Mouse (Mus musculus) kidney, postnatal 4 days (tissue): Measurements from ENCODE around the gene Sigmar1.
"Not testable (repeated sequence)": the region's sequence is repeated elsewhere in the genome, so short reads cannot be mapped to it uniquely, and the experiment has no call there.

Source experiments
- DNase-seq, 2 experiments: peaks; one replicate each; pipeline ENCODE4 v3.0.0; 2021; ENCODE audit warnings: mixed read lengths in 2 of 2

Sigmar1 gene

GRCm38 (mm10) chr4:41755338-41756305 is at the start of gene Sigmar1:
Gene Sigmar1 (minus strand): TSS chr4:41756157.
- DNase-seq, result peak; percentile 90 to 94

DNA sequence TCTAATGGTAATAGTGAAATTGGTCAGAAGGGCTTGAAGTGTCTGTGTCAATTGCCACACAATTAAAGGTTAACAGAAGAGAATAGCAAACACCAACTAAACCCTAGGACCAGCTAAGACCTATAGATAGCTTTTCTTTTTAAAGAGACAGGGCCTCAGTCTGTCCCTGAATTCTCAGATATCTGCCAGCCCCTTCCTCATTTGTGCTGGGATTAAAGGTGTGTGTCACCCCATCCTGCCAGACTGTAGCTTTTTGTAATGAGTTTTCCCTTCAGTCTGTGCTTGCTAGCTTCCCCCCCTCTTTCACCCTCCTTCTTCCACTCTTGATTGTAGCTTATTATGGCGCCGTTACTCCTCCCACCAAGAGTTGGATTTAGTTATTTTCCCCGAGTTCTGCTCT is 27.2 kb upstream of the Sigmar1 start:
- not testable (repeated sequence) for DNase-seq

- DNase-seq, result not testable (repeated sequence)
These were observed 26.8 kb upstream of the Sigmar1 start for GRCm38 (mm10) chr4:41782711-41783110.

GRCm38 (mm10) chr4:41781748-41782485 is 26.0 kb upstream of the Sigmar1 start:
- DNase-seq, result peak in 1 of 2 experiments; percentile 17

- DNase-seq, result not testable (repeated sequence)
These were observed 25.3 kb upstream of the Sigmar1 start for GRCm38 (mm10) chr4:41781271-41781670.

DNA sequence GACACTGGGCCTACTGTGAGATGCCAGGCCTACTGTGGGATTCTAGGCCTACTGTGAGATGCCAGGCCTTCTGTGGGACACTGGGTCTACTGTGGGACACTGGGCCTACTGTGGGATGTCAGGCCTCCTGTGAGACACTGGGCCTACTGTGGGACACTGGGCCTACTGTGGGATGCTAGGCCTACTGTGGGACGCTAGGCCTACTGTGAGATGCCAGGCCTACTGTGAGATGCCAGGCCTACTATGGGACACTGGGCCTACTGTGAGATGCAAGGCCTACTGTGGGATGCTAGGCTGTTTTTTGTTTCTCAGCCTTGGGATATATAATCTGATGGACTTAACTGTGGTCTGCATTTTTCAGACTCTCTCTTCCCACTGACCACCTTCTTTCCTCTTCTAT is 19.9 kb upstream of the Sigmar1 start:
- not testable (repeated sequence) for DNase-seq

DNA sequence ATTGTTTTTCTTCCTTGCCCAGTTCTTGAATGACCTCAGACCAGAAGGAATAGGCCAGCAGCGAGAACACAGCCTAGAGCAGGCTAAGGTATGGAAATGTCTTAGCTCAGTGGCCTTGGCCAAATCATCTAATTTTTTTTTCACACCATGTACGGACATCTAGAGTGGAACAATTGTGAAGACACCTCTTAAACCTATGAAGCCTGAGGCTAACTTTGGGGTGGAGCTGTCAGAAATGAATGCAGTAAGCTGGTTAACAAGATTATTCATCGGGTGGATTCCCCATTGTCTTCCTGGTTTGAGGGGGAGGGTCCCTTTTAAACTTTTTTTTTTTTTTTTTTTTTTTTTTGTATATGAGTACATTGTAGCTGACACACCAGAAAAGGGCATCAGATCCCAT is 18.5 kb upstream of the Sigmar1 start:
- DNase-seq, result peak in 1 of 2 experiments; percentile 20

GRCm38 (mm10) chr4:41774002-41774401 is 18.0 kb upstream of the Sigmar1 start, which contains the start of gene Ccl27a:
Gene Ccl27a (minus strand): TSS chr4:41774247.
- peak; percentile 87 to 91 for DNase-seq

GRCm38 (mm10) chr4:41773502-41773901 is 17.5 kb upstream of the Sigmar1 start:
- DNase-seq, result peak; percentile 82 to 90

GRCm38 (mm10) chr4:41772946-41773345 is 17.0 kb upstream of the Sigmar1 start:
- DNase-seq, result peak; percentile 34 to 50

GRCm38 (mm10) chr4:41767301-41767700 is 11.3 kb upstream of the Sigmar1 start:
- DNase-seq, result not testable (repeated sequence)

DNA sequence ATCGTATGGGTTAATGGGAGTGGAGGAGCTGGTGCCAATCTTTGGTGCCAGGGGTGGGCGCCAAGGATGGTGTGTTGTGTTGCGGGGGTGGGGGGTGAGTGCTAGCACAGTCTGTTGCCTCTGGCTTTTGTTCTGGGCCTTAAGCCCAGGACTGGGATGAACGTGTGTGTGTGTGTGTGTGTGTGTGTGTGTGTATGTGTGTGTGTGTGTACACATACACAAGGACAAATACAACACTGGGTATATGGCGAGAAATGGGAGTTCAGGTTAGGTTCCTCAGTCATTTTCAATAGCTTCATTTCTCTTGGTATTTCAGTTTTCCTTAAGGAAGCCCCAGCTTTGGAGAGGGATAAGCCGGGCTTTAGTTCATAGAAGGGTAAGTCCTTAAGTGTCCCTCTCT is 7.2 kb upstream of the Sigmar1 start:
- not testable (repeated sequence) for DNase-seq

DNA sequence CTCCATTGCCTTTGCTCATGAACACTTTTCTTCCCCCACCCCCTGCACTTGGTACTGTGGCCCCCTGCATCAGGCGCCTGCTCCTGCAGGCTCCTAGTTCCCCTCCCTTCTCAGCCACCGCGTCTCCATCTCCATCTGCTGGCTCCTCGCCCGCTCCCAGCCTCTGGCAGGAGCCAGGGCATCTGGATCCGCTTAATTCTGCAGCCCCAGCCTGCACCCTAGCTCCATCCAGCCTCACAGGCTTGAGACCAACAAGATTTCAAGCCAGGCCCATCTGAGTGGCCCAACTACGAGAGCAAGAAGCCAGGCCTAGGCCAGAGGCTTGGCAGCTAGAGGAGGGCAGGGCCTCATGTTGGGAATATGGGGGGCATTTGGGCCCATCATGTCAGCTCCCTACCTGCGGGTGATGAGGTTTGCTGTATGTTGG is 6.7 kb upstream of the Sigmar1 start:
- peak; percentile 72 to 78 for DNase-seq

GRCm38 (mm10) chr4:41762099-41762687 is 6.2 kb upstream of the Sigmar1 start:
- peak; percentile 76 to 81 for DNase-seq

- DNase-seq, result no peak
These were observed 5.7 kb upstream of the Sigmar1 start for GRCm38 (mm10) chr4:41761680-41762079.

- DNase-seq, result peak in 1 of 2 experiments; percentile 30
These were observed 5.0 kb upstream of the Sigmar1 start for GRCm38 (mm10) chr4:41760911-41761310.

DNA sequence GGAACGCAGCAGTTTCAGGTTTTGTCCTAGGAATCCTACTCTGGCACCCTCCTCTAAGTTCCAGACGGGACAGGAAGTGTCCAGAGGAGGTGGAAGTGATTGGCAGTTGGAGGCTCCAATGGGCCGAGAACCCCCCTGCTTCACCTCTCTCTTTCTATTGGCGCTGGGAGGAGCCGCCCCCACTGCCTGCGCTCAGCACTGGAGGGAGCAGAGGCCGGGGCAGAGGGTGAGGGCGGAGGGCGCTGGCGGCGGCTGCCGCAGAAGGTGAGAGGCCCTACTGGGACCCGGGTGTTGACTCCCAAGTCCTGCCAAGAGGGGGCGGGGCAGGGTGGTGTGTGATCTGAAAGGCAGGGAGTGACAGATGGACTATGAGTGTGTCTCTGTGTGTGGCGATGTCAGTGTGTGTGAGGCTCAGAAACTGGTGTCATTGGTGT is 4.3 kb upstream of the Sigmar1 start:
- peak; percentile 94 to 96 for DNase-seq

- peak in 1 of 2 experiments; percentile 37 for DNase-seq
These were observed 3.8 kb upstream of the Sigmar1 start for GRCm38 (mm10) chr4:41759656-41760287.

GRCm38 (mm10) chr4:41759206-41759605 is 3.2 kb upstream of the Sigmar1 start:
- DNase-seq, result peak; percentile 75 to 84

DNA sequence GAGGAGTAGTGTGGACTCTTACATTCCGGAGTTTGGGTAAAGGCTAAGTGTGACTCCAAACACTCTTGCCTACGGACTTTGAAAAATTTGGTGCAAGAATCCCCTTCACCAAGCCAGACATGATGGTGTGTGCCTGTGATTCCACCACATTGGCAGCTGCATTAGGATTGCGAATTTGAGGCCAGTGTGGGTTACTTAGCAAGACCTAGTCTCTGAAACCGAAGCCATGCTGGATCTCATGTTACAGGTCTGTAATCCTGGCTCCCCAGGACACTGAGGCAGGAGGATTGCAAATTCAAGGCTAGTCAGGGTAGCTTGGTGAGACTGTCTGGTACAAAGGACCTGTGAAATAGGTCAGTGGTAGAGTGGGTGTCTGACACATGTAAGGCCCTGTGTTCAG is 2.7 kb upstream of the Sigmar1 start:
- no peak for DNase-seq

DNA sequence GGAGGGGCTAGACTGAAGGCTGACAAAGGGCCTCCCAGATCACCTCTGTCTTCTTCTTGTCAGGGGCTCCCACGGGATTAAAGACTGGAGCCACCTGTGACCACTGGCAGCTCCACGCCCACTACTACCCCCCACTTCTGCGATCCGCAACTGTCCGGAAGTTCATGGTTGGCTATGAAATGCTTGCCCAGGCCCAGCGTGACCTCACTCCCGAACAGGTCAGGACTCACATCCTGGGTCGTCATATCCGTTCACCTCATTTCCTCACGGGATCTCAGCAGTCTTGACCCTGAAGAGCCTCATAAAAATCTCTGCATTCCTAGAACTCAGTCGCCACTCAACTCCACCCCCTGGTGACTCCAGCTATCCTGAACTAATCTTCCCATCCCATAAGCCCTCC is 2.1 kb upstream of the Sigmar1 start:
- peak in 1 of 2 experiments; percentile 57 for DNase-seq

GRCm38 (mm10) chr4:41757321-41757720 is 1.4 kb upstream of the Sigmar1 start:
- DNase-seq, result peak in 1 of 2 experiments; percentile 21
